ENCODE assay signal across 8 mouse cellular contexts in genomic region chr2:166711681-166712132, GRCm38 (mm10). TPM values are rescaled to one million over a fixed set of nuclear protein-coding genes. Genes with fewer than 3 reads are reported as not detected.
DNase-seq lines count a peak whose midpoint lies in the region; ATAC-seq and TF ChIP-seq lines count a peak whose summit lies in the region.

No protein-coding gene starts in this region.

- H3K4me2 ChIP-seq in liver, embryonic 11.5 days = peak overlapping the region; percentile 98

- H3K36me3 ChIP-seq in liver, embryonic 11.5 days (ENCODE audit: control insufficient read depth, insufficient read depth, low read length) = no peaks in the 10 kb centered on the region
- no peaks in the 10 kb centered on the region for H3K36me3 ChIP-seq in small intestine, adult 2 months (ENCODE audit: control insufficient read depth, insufficient read depth, low read length)
- H3K36me3 ChIP-seq in kidney, adult 2 months (ENCODE audit: control insufficient read depth, insufficient read depth, low read length) = no peaks in the 10 kb centered on the region

- ATAC-seq in liver, embryonic 11.5 days (replicated peaks; ENCODE audit: low FRiP score) = no peak

- H3K4me1 ChIP-seq in liver, embryonic 11.5 days (replicated peaks; ENCODE audit: control insufficient read depth, insufficient read depth, low read length) = peaks cover 50% of the 10 kb centered on the region
- H3K4me1 ChIP-seq in small intestine, adult 2 months (ENCODE audit: control insufficient read depth, insufficient read depth, insufficient read length, low read length) = peaks cover 7% of the 10 kb centered on the region
- H3K4me1 ChIP-seq in kidney, adult 2 months (ENCODE audit: control insufficient read depth, insufficient read depth, low read length) = peaks cover 6% of the 10 kb centered on the region; the same call in 1 of the 2 replicates

- TF ChIP-seq CTCF in small intestine, adult 2 months (IDR thresholded peaks at IDR 0.05; ENCODE audit: extremely low read depth, insufficient read length, insufficient replicate concordance, low read depth, low read length) = no peak
- no peak for TF ChIP-seq CTCF in kidney, adult 2 months (conservative IDR thresholded peaks at IDR 0.05; ENCODE audit: insufficient read depth, insufficient read length, low read depth, low read length)

- H3K9ac ChIP-seq in liver, embryonic 11.5 days (ENCODE audit: low read depth, low read length) = peak overlapping the region; percentile 21

- H3K4me3 ChIP-seq in liver, embryonic 11.5 days (ENCODE audit: low read depth, low read length) = peak overlapping the region; percentile 84
- H3K4me3 ChIP-seq in small intestine, adult 2 months (ENCODE audit: low read depth, low read length) = peak overlapping the region; percentile 28
- H3K4me3 ChIP-seq in kidney, adult 2 months (ENCODE audit: insufficient read depth, low read depth, low read length) = no peak overlapping the region

- TF ChIP-seq POLR2A in small intestine, adult 2 months (IDR thresholded peaks at IDR 0.05; ENCODE audit: low read depth, low read length) = no peak
- no peak for TF ChIP-seq POLR2A in kidney, adult 2 months (IDR thresholded peaks at IDR 0.05; ENCODE audit: low read depth, low read length)

- no peaks in the 10 kb centered on the region for H3K27me3 ChIP-seq in liver, embryonic 11.5 days (replicated peaks; ENCODE audit: control insufficient read depth, insufficient read depth, low read length)
- H3K27me3 ChIP-seq in small intestine, adult 2 months (ENCODE audit: control insufficient read depth, insufficient read depth, low read length) = peaks cover 13% of the 10 kb centered on the region
- no peaks in the 10 kb centered on the region for H3K27me3 ChIP-seq in kidney, adult 2 months (replicated peaks; ENCODE audit: control insufficient read depth, insufficient read depth, low read length)

- peak; percentile 48 for DNase-seq in adrenal gland, postnatal 14 days
- no peak for DNase-seq in adrenal gland, adult 2 months
- peak; percentile 58 to 59 for DNase-seq in right cerebral cortex, postnatal 10 days (ENCODE audit: low spot score in 2 of 2)
- no peak for DNase-seq in right cerebral cortex, adult 18-20 months
- DNase-seq in liver, embryonic 11.5 days (ENCODE audit: low spot score) = no peak
- DNase-seq in right cerebral cortex, postnatal 14 days = no peak
- no peak for DNase-seq in kidney, adult 2 months

- WGBS in liver, embryonic 11.5 days = 25% methylated on average over 7 of the region's 7 CpGs
- WGBS in small intestine, adult 2 months = 65% methylated on average over 7 of the region's 7 CpGs
- 46% methylated on average over 7 of the region's 7 CpGs for WGBS in kidney, adult 2 months

- 0 out of 2 replicates have a peak overlapping the region, but pooled peaks have one; percentile 6 for H3K27ac ChIP-seq in liver, embryonic 11.5 days (ENCODE audit: low read depth, low read length)
- H3K27ac ChIP-seq in small intestine, adult 2 months (ENCODE audit: insufficient read depth, low read depth, low read length) = no peak overlapping the region
- no peak overlapping the region for H3K27ac ChIP-seq in kidney, adult 2 months (ENCODE audit: insufficient read depth, low read depth, low read length)

- no peaks in the 10 kb centered on the region for H3K9me3 ChIP-seq in liver, embryonic 11.5 days (ENCODE audit: control insufficient read depth, low read length)

RNA-seq across cellular contexts. Expression of gene Prex1, which starts 1.9 kb away (rescaled TPM):
- total RNA-seq in adrenal gland, postnatal 14 days (2021) = 13.6 and 18.6 TPM in 2 replicates
- total RNA-seq in adrenal gland, adult 2 months (2021) = 10 to 100 TPM; 11.2 to 18.2 TPM
- polyA plus RNA-seq in adrenal gland, adult 2 months (2012; rRNA removed) = 35.4 and 37.9 TPM in 2 replicates
- polyA plus RNA-seq in liver, embryonic 11.5 days (2014; fragmentation: Nextera tagmentation; extraction: Ambion mirVana) = 16.1 and 16.5 TPM in 2 replicates
- 15.8 and 20.1 TPM in 2 replicates for polyA plus RNA-seq in small intestine, adult 2 months (2012; rRNA removed)
- 12.2 and 14.5 TPM in 2 replicates for polyA plus RNA-seq in kidney, adult 2 months (2012; rRNA removed)

Comparison
In these comparisons a context has a peak if more than half of its experiments do, and no peak if none do; other contexts are left out.
1. DNase-seq: peak in adrenal gland, postnatal 14 days (single experiment) and right cerebral cortex, postnatal 10 days (2 of 2); none in adrenal gland, adult 2 months (single experiment), right cerebral cortex, adult 18-20 months (single experiment), liver, embryonic 11.5 days (single experiment), right cerebral cortex, postnatal 14 days (single experiment) and kidney, adult 2 months (single experiment).